Mouse (Mus musculus) heart, postnatal 0 days (tissue): Measurements from ENCODE around the gene Nudt17.

ENCODE experiments used
- CTCF ChIP-seq: IDR thresholded peaks from 2 replicates; pipeline ENCODE4 v1.5.1; 2016; ENCODE audit warnings: antibody characterized with exemption, control low read depth, low read depth
- EP300 ChIP-seq: IDR thresholded peaks from 2 replicates; pipeline ENCODE4 v1.6.1; 2016; ENCODE audit warnings: antibody characterized with exemption, low read depth

DNA sequence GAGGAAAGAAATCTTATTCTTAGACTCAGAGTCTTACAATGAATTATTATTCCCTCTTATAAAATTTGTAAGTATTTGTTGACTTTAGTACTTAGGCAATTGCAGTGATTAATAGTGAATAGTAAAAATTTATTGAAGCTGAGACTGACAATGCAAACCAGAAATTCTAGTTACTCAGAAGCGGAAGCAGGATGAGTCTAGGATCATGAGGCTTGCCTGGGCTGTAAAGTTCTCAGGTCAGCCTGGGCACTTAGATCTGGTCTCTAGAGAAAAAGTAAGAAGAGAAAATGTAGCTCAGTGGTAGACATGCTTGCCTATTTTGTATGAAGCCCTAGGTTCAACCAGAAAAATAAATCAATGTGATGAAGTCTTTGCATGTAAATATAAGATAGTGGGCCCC is 47.6 kb upstream of the Nudt17 start:
- TF ChIP-seq CTCF, result no peak
- TF ChIP-seq EP300, result no peak
